Mouse (Mus musculus) adrenal gland, adult 8-10 months (tissue): ENCODE results near the gene Myl6b. TPM values are rescaled to one million over a fixed set of nuclear protein-coding genes. Genes with fewer than 3 reads are reported as not detected.
"Not testable (repeated sequence)": the region's sequence is repeated elsewhere in the genome, so short reads cannot be mapped to it uniquely, and the experiment has no call there.

ENCODE experiments used
- DNase-seq: peaks from one replicate; pipeline ENCODE4 v3.0.0; 2022
- total RNA-seq, 4 experiments: library from RNA; stranded (reverse); gene quantifications; 2 replicates each; pipeline ENCODE4 v1.2.4; 2022

Myl6b gene
- total RNA-seq, 4 experiments from 2014 or later = 4.8 to 11.6 (median 7.9) TPM

GRCm38 (mm10) chr10:128516677-128517076 lies 18.2 kb upstream of the Myl6b start:
- no peak for DNase-seq

- no peak for DNase-seq
These were observed 17.5 kb upstream of the Myl6b start for GRCm38 (mm10) chr10:128516029-128516428.

GRCm38 (mm10) chr10:128515044-128515443 lies 16.6 kb upstream of the Myl6b start:
- no peak for DNase-seq

- DNase-seq = no peak
These were observed 13.3 kb upstream of the Myl6b start for GRCm38 (mm10) chr10:128511761-128512160.

GRCm38 (mm10) chr10:128511189-128511588 lies 12.7 kb upstream of the Myl6b start:
- no peak for DNase-seq

GRCm38 (mm10) chr10:128510301-128510700 lies 11.8 kb upstream of the Myl6b start:
- DNase-seq = no peak

GRCm38 (mm10) chr10:128509831-128510230 lies 11.3 kb upstream of the Myl6b start:
- DNase-seq = no peak

- DNase-seq = no peak
These were observed 10.7 kb upstream of the Myl6b start for GRCm38 (mm10) chr10:128509203-128509602.

- DNase-seq = no peak
These were observed 9.8 kb upstream of the Myl6b start for GRCm38 (mm10) chr10:128508260-128508659.

GRCm38 (mm10) chr10:128505974-128506373 lies 7.5 kb upstream of the Myl6b start:
- DNase-seq = no peak

- DNase-seq = not testable (repeated sequence)
These were observed 6.8 kb upstream of the Myl6b start for GRCm38 (mm10) chr10:128505371-128505667.

GRCm38 (mm10) chr10:128504641-128505370 lies 6.3 kb upstream of the Myl6b start:
- DNase-seq = no peak

- no peak for DNase-seq
These were observed 5.5 kb upstream of the Myl6b start for GRCm38 (mm10) chr10:128504012-128504411.

- DNase-seq = no peak
These were observed 5.0 kb upstream of the Myl6b start for GRCm38 (mm10) chr10:128503532-128503931.

- peak; percentile 73 for DNase-seq
These were observed 3.9 kb upstream of the Myl6b start for GRCm38 (mm10) chr10:128502341-128502740.

GRCm38 (mm10) chr10:128499116-128499671 lies 709 bp upstream of the Myl6b start:
- DNase-seq = peak; percentile 66

GRCm38 (mm10) chr10:128497134-128497737 lies 1.2 kb downstream of the Myl6b start:
- no peak for DNase-seq

GRCm38 (mm10) chr10:128496509-128497077 lies 1.9 kb downstream of the Myl6b start:
- no peak for DNase-seq

- DNase-seq = no peak
These were observed 2.6 kb downstream of the Myl6b start for GRCm38 (mm10) chr10:128495903-128496302.

GRCm38 (mm10) chr10:128495270-128495669 lies 3.2 kb downstream of the Myl6b start:
- no peak for DNase-seq

- no peak for DNase-seq
These were observed 3.7 kb downstream of the Myl6b start for GRCm38 (mm10) chr10:128494667-128495245.

GRCm38 (mm10) chr10:128493695-128494666 lies 4.5 kb downstream of the Myl6b start, which contains the start of gene Myl6:
Myl6 (minus strand) TSS chr10:128494145.
- DNase-seq = peak; percentile 98
